Mouse (Mus musculus) MEL (cell line): Measurements from ENCODE around the gene Gsk3a. TPM values are rescaled to one million over a fixed set of nuclear protein-coding genes. Genes with fewer than 3 reads are reported as not detected.

Experiments used
- DNase-seq: peaks from one replicate; pipeline ENCODE4 v3.0.0; 2011; ENCODE audit warnings: low read depth, low spot score
- H3K27ac ChIP-seq: 2 replicates; pipeline ENCODE4 v1.5.1; 2012; ENCODE audit warnings: low read depth, mild to moderate bottlenecking, control low read depth, low read length, moderate library complexity; ENCODE audit not compliant: control insufficient read depth
- H3K27me3 ChIP-seq, 2 experiments: fragments of 150-350 bp in 1 of 2; sonication (generic) in 1 of 2; 2 replicates each; pipeline ENCODE4 v1.6.1; 2012; ENCODE audit warnings: low read length in 2 of 2, mild to moderate bottlenecking in 2 of 2, improper control_type of control experiment in 1 of 2, moderate library complexity in 1 of 2; ENCODE audit not compliant: insufficient read depth in 2 of 2, control insufficient read depth in 1 of 2
- H3K36me3 ChIP-seq, 2 experiments: 2 replicates each; pipeline ENCODE4 v1.6.1; 2012 to 2014; ENCODE audit warnings: low read length in 2 of 2, improper control_type of control experiment in 1 of 2, inconsistent platforms in 1 of 2, mild to moderate bottlenecking in 1 of 2; ENCODE audit not compliant: insufficient read depth in 2 of 2, control insufficient read depth in 1 of 2
- H3K4me1 ChIP-seq, 2 experiments: fragments of 150-350 bp in 1 of 2; sonication (generic) in 1 of 2; 2 replicates each; pipeline ENCODE4 v1.6.1; 2012; ENCODE audit warnings: low read length in 2 of 2, improper control_type of control experiment in 1 of 2, mild to moderate bottlenecking in 1 of 2; ENCODE audit not compliant: insufficient read depth in 2 of 2, control insufficient read depth in 1 of 2
- H3K4me3 ChIP-seq, 2 experiments: fragments of 150-350 bp in 1 of 2; sonication (generic) in 1 of 2; 2 replicates each; pipeline ENCODE4 v1.5.1; 2012; ENCODE audit warnings: low read depth in 2 of 2, low read length in 2 of 2, mild to moderate bottlenecking in 2 of 2, moderate library complexity in 2 of 2, control low read depth in 1 of 2, improper control_type of control experiment in 1 of 2; ENCODE audit not compliant: control insufficient read depth in 1 of 2, insufficient read depth in 1 of 2
- H3K79me2 ChIP-seq: 2 replicates; pipeline ENCODE4 v1.6.1; 2012; ENCODE audit warnings: mild to moderate bottlenecking, low read length, moderate library complexity; ENCODE audit not compliant: control insufficient read depth, poor library complexity, insufficient read depth
- H3K9ac ChIP-seq: 2 replicates; pipeline ENCODE4 v1.6.1; 2012; ENCODE audit warnings: low read depth, mild to moderate bottlenecking, control low read depth, low read length, moderate library complexity; ENCODE audit not compliant: control insufficient read depth, poor library complexity, severe bottlenecking
- H3K9me3 ChIP-seq: fragments of 150-350 bp; sonication (generic); replicated peaks from 2 replicates; pipeline ENCODE4 v1.6.1; 2012; ENCODE audit warnings: mild to moderate bottlenecking, low read length, improper control_type of control experiment, moderate library complexity; ENCODE audit not compliant: insufficient read depth
- E2F4 ChIP-seq: IDR thresholded peaks from 2 replicates; pipeline ENCODE4 v1.6.1; 2011; ENCODE audit warnings: low read depth, low read length, improper control_type of control experiment, borderline replicate concordance
- ETS1 ChIP-seq: IDR thresholded peaks from 2 replicates; pipeline ENCODE4 v1.6.1; 2012; ENCODE audit warnings: low read depth, mild to moderate bottlenecking, inconsistent platforms, low read length, improper control_type of control experiment, moderate library complexity
- GABPA ChIP-seq: IDR thresholded peaks from 2 replicates; pipeline ENCODE4 v1.6.1; 2012; ENCODE audit warnings: low read depth, mild to moderate bottlenecking, inconsistent platforms, low read length, improper control_type of control experiment, moderate library complexity
- GATA1 ChIP-seq: IDR thresholded peaks from 2 replicates; pipeline ENCODE4 v1.6.1; 2011; ENCODE audit warnings: low read depth, low read length, improper control_type of control experiment
- JUND ChIP-seq: IDR thresholded peaks from 2 replicates; pipeline ENCODE4 v1.6.1; 2011; ENCODE audit warnings: low read depth, mild to moderate bottlenecking, improper control_type of control experiment, low read length
- KAT2A ChIP-seq: conservative IDR thresholded peaks from 2 replicates; pipeline ENCODE4 v1.6.1; 2012; ENCODE audit warnings: low read depth, low read length, improper control_type of control experiment, inconsistent platforms
- MAFK ChIP-seq: IDR thresholded peaks from 2 replicates; pipeline ENCODE4 v1.6.1; 2011; ENCODE audit warnings: low read depth, mild to moderate bottlenecking, low read length, improper control_type of control experiment, borderline replicate concordance
- MAZ ChIP-seq: IDR thresholded peaks from 2 replicates; pipeline ENCODE4 v1.6.1; 2012; ENCODE audit warnings: low read depth, mild to moderate bottlenecking, inconsistent platforms, low read length, improper control_type of control experiment
- MYC ChIP-seq: IDR thresholded peaks from 2 replicates; pipeline ENCODE4 v1.6.1; 2011; ENCODE audit warnings: low read depth, mild to moderate bottlenecking, low read length, improper control_type of control experiment, moderate library complexity
- NRF1 ChIP-seq: IDR thresholded peaks from 2 replicates; pipeline ENCODE4 v1.6.1; 2014; ENCODE audit warnings: low read depth, mild to moderate bottlenecking, inconsistent platforms, low read length, improper control_type of control experiment, moderate library complexity; ENCODE audit not compliant: poor library complexity, insufficient read depth, severe bottlenecking
- POLR2AphosphoS2 ChIP-seq: IDR thresholded peaks from 2 replicates; pipeline ENCODE4 v1.6.1; 2011; ENCODE audit warnings: low read length, improper control_type of control experiment
- RAD21 ChIP-seq: IDR thresholded peaks from 2 replicates; pipeline ENCODE4 v1.6.1; 2011; ENCODE audit warnings: mild to moderate bottlenecking, low read depth, low read length, improper control_type of control experiment
- RCOR1 ChIP-seq: IDR thresholded peaks from 2 replicates; pipeline ENCODE4 v1.6.1; 2012; ENCODE audit warnings: low read depth, mild to moderate bottlenecking, inconsistent platforms, low read length, improper control_type of control experiment
- SIN3A ChIP-seq: IDR thresholded peaks from 2 replicates; pipeline ENCODE4 v1.6.1; 2012; ENCODE audit warnings: low read length, improper control_type of control experiment, inconsistent platforms
- TAL1 ChIP-seq: IDR thresholded peaks from 2 replicates; pipeline ENCODE4 v1.6.1; 2012; ENCODE audit warnings: mild to moderate bottlenecking, inconsistent platforms, low read length, moderate library complexity, mixed read lengths
- USF2 ChIP-seq, 2 experiments: IDR thresholded peaks; 2 replicates each; pipeline ENCODE4 v1.6.1; 2011 to 2012; ENCODE audit warnings: improper control_type of control experiment in 2 of 2, low read length in 2 of 2, borderline replicate concordance in 1 of 2, inconsistent platforms in 1 of 2, low read depth in 1 of 2, mild to moderate bottlenecking in 1 of 2; ENCODE audit not compliant: insufficient read depth in 1 of 2
- polyA plus RNA-seq, 2 experiments: library from polyadenylated mRNA; stranded (reverse) in 1 of 2; unstranded in 1 of 2; fragments of >175 nt in 1 of 2; fragments of >200 nt in 1 of 2; gene quantifications; 2 replicates each; pipeline versions ENCODE4 v1.2.1 to v1.2.4; 2012; ENCODE audit warnings: low replicate concordance in 2 of 2, low read depth in 1 of 2; ENCODE audit not compliant: insufficient read length in 2 of 2, insufficient read depth in 1 of 2, missing spikeins in 1 of 2
- total RNA-seq: library from RNA; depleted of rRNA; stranded (reverse); fragments of 300-350 nt; gene quantifications from 2 replicates; pipeline ENCODE4 v1.2.3, GENCODE M21; 2012

Gene Gsk3a
- total and polyA plus RNA-seq, 3 experiments, result 59.8 to 149 (median 86.6) TPM

- no peaks in the 10 kb centered on the region for H3K79me2 ChIP-seq
- no peak for TF ChIP-seq MYC
- no peak for TF ChIP-seq SIN3A
- no peak for TF ChIP-seq JUND
- TF ChIP-seq GABPA, result no peak
- no peak for TF ChIP-seq USF2 (IDR thresholded peaks at IDR 0.05; ENCODE audit: borderline replicate concordance in 1 of 2, insufficient read depth in 1 of 2, low read depth in 1 of 2, low read length in 2 of 2)
- TF ChIP-seq ETS1, result no peak
- no peak for TF ChIP-seq KAT2A
- TF ChIP-seq MAZ, result no peak
- TF ChIP-seq E2F4, result no peak
- no peak for TF ChIP-seq TAL1
- TF ChIP-seq POLR2AphosphoS2, result no peak
- TF ChIP-seq MAFK, result no peak
- no peaks in the 10 kb centered on the region for H3K9me3 ChIP-seq
- H3K36me3 ChIP-seq, result peaks cover 0 to 8% of the 10 kb centered on the region in 2 experiments; a peak in 3 of 4 replicates
- no peak overlapping the region for H3K27ac ChIP-seq
- H3K9ac ChIP-seq, result no peak overlapping the region
- DNase-seq, result no peak
- no peak overlapping the region for H3K4me3 ChIP-seq
- no peaks in the 10 kb centered on the region for H3K27me3 ChIP-seq
- peaks cover 0 to 10% of the 10 kb centered on the region in 2 experiments; a peak in 2 of 4 replicates for H3K4me1 ChIP-seq
These were observed 31.4 kb downstream of the Gsk3a start for GRCm38 (mm10) chr7:25206094-25206830.

- Histone ChIP-seq H3K9ac (no peak overlapping the region), H3K4me1 (peaks cover 0 to 10% of the 10 kb centered on the region in 2 experiments; a peak in 2 of 4 replicates)
These were observed 32.1 kb downstream of the Gsk3a start for GRCm38 (mm10) chr7:25205355-25206093.

More at GRCm38 (mm10) chr7:25205355-25206093, 32.1 kb downstream of the Gsk3a start:
- no peak overlapping the region for H3K27ac ChIP-seq
- TF ChIP-seq GATA1 (no peak), TAL1 (no peak), RCOR1 (no peak), RAD21 (no peak), NRF1 (no peak), MAZ (no peak)
- TF ChIP-seq, all 39 proteins: peak for 0
- no peak for DNase-seq
- H3K36me3 ChIP-seq, result peaks cover 0 to 8% of the 10 kb centered on the region in 2 experiments; a peak in 3 of 4 replicates
- H3K27me3 ChIP-seq, result no peaks in the 10 kb centered on the region
- H3K9me3 ChIP-seq, result no peaks in the 10 kb centered on the region
- H3K4me3 ChIP-seq, result no peak overlapping the region
- no peaks in the 10 kb centered on the region for H3K79me2 ChIP-seq
